7 mouse cellular contexts compared by ENCODE assay signal in the genomic region with DNA sequence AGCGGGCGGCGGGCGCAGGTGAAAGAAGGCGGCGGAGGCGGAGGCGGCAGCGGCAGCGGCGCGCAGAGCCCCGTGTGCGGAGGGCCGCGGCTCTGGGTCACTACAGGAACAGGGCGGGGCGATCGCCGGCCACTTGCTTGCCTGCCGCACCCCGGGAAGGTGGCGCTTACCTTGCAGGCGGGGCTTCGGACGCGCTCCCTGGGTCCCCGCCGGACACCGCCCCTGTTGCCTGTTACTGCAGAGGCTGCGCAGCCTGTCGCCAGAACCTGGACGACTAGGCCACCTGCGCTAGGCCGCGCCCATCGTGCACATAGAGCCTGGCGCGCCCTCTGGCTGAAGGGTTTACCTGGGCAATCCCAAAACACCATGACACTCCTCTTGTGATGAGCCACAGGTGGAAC. TPM values are rescaled to one million over a fixed set of nuclear protein-coding genes. Genes with fewer than 3 reads are reported as not detected.
DNase-seq lines count a peak whose midpoint lies in the region; ATAC-seq and TF ChIP-seq lines count a peak whose summit lies in the region.

Ppl (minus strand) TSS at position 21 of the 401 bp plus-strand sequence.

- no peaks in the 10 kb centered on the region for H3K27me3 ChIP-seq in cerebellum, adult 2 months (ENCODE audit: control insufficient read depth, insufficient read depth, low read length)
- H3K27me3 ChIP-seq in intestine, postnatal 0 days (replicated peaks; ENCODE audit: control insufficient read depth, insufficient read depth, low read length), result peaks cover 21% of the 10 kb centered on the region
- peaks cover 30% of the 10 kb centered on the region for H3K27me3 ChIP-seq in liver, postnatal 0 days (ENCODE audit: insufficient read depth, low read length)

- no peak within 1 kb of the TSS for H3K9ac ChIP-seq in intestine, postnatal 0 days (ENCODE audit: low read depth, low read length)
- H3K9ac ChIP-seq in liver, postnatal 0 days (replicated peaks), result peak within 1 kb of the TSS; percentile 53

- H3K4me2 ChIP-seq in intestine, postnatal 0 days (replicated peaks; ENCODE audit: low read depth), result peak within 1 kb of the TSS; percentile 88
- H3K4me2 ChIP-seq in liver, postnatal 0 days (ENCODE audit: low read depth, low read length), result peak within 1 kb of the TSS; percentile 77

- H3K27ac ChIP-seq in cerebellum, adult 2 months (ENCODE audit: insufficient read depth, low read length), result no peak within 1 kb of the TSS
- no peak within 1 kb of the TSS for H3K27ac ChIP-seq in intestine, postnatal 0 days (ENCODE audit: low read depth, low read length)
- no peak within 1 kb of the TSS for H3K27ac ChIP-seq in liver, postnatal 0 days (ENCODE audit: low read depth)

- peak; percentile 68 for ATAC-seq in granulocyte monocyte progenitor cell, adult 5-6 weeks (replicated peaks; ENCODE audit: poor library complexity, severe bottlenecking)
- ATAC-seq in intestine, postnatal 0 days, result peak; percentile 82
- ATAC-seq in liver, postnatal 0 days, result peak; percentile 77

- 2% methylated on average over 39 of the region's 39 CpGs for WGBS in cerebellum, adult 2 months
- 1% methylated on average over 26 of the region's 39 CpGs for WGBS in intestine, postnatal 0 days
- 3% methylated on average over 38 of the region's 39 CpGs for WGBS in liver, postnatal 0 days (ENCODE audit: insufficient replicate concordance)

- peak; percentile 19; the same call in 1 of the 2 replicates for TF ChIP-seq CTCF in cerebellum, adult 2 months (IDR thresholded peaks at IDR 0.05; ENCODE audit: borderline replicate concordance, insufficient read depth, low read depth, low read length)
- TF ChIP-seq CTCF in intestine, postnatal 0 days (IDR thresholded peaks at IDR 0.05; ENCODE audit: low read depth), result peak; percentile 79
- peak; percentile 58 for TF ChIP-seq CTCF in liver, postnatal 0 days (IDR thresholded peaks at IDR 0.05; ENCODE audit: low read depth)

- no peaks in the 10 kb centered on the region for H3K9me3 ChIP-seq in intestine, postnatal 0 days (ENCODE audit: control insufficient read depth)
- no peaks in the 10 kb centered on the region for H3K9me3 ChIP-seq in liver, postnatal 0 days (ENCODE audit: low read length)

- peaks cover 19% of the 10 kb centered on the region for H3K4me1 ChIP-seq in cerebellum, adult 2 months (ENCODE audit: control insufficient read depth, insufficient read depth, low read length)
- peaks cover 8% of the 10 kb centered on the region for H3K4me1 ChIP-seq in intestine, postnatal 0 days (replicated peaks; ENCODE audit: control insufficient read depth, insufficient read depth, low read length)
- H3K4me1 ChIP-seq in liver, postnatal 0 days (ENCODE audit: insufficient read depth), result peaks cover 18% of the 10 kb centered on the region

- H3K36me3 ChIP-seq in intestine, postnatal 0 days (ENCODE audit: control insufficient read depth, insufficient read depth), result no peaks in the 10 kb centered on the region
- no peaks in the 10 kb centered on the region for H3K36me3 ChIP-seq in liver, postnatal 0 days (replicated peaks; ENCODE audit: insufficient read depth, low read length)

- peak within 1 kb of the TSS; percentile 47 for H3K4me3 ChIP-seq in cerebellum, adult 2 months (replicated peaks; ENCODE audit: insufficient read depth, low read depth, low read length)
- peak within 1 kb of the TSS; percentile 49 for H3K4me3 ChIP-seq in intestine, postnatal 0 days (ENCODE audit: low read depth, low read length)
- H3K4me3 ChIP-seq in liver, postnatal 0 days (ENCODE audit: low read depth, low read length), result peak within 1 kb of the TSS; percentile 55

- no peak for TF ChIP-seq EP300 in liver, postnatal 0 days (IDR thresholded peaks at IDR 0.05; ENCODE audit: low read depth)

- TF ChIP-seq POLR2A in cerebellum, adult 2 months (IDR thresholded peaks at IDR 0.05; ENCODE audit: borderline replicate concordance, insufficient read depth, low read length), result no peak

- peak; percentile 43 for DNase-seq in WW6 (ENCODE audit: low read depth, low spot score)
- peak; percentile 61 to 71 for DNase-seq in cerebellum, adult 2 months
- peak; percentile 82 for DNase-seq in liver, postnatal 0 days
- peak; percentile 28 for DNase-seq in ovary, postnatal 14 days (ENCODE audit: low spot score)
- DNase-seq in right cerebral cortex, adult 2 months (ENCODE audit: low spot score in 2 of 2), result no peak

RNA-seq across cellular contexts. Expression of gene Ppl, which starts in this region (rescaled TPM):
- polyA plus RNA-seq in cerebellum, adult 2 months (2012; rRNA removed), result 0.87 and 0.88 TPM in 2 replicates
- not detected in 2 replicates for total RNA-seq in granulocyte monocyte progenitor cell, adult 5-6 weeks (2014; fragmentation: Nextera tagmentation)
- not detected in 2 replicates for total RNA-seq in granulocyte monocyte progenitor cell, adult 5-6 weeks (2017)
- 0.69 and 0.86 TPM in 2 replicates for polyA plus RNA-seq in intestine, postnatal 0 days (2015; fragmentation: Nextera tagmentation; extraction: Ambion mirVana)
- polyA plus RNA-seq in liver, postnatal 0 days (2015; fragmentation: Nextera tagmentation; extraction: Ambion mirVana), result 0.39 and 0.54 TPM in 2 replicates

Comparison
In these comparisons a context has a peak if more than half of its experiments do, and no peak if none do; other contexts are left out.
1. Peak in DNase-seq and H3K4me3 ChIP-seq in cerebellum, adult 2 months; RNA of the gene not detected or under 1 TPM.
2. Peak in ATAC-seq in granulocyte monocyte progenitor cell, adult 5-6 weeks; RNA of the gene not detected or under 1 TPM.
3. Peak in ATAC-seq, H3K4me3 ChIP-seq and H3K4me2 ChIP-seq in intestine, postnatal 0 days; RNA of the gene not detected or under 1 TPM.
4. Peak in DNase-seq, ATAC-seq, H3K4me3 ChIP-seq, H3K9ac ChIP-seq and H3K4me2 ChIP-seq in liver, postnatal 0 days; RNA of the gene not detected or under 1 TPM.
5. DNase-seq: peak in WW6 (single experiment) and ovary, postnatal 14 days (single experiment); none in right cerebral cortex, adult 2 months (0 of 2).
6. CTCF ChIP-seq: peak in every context shown above with its lines; median percentile 79 in intestine, postnatal 0 days; 58 in liver, postnatal 0 days; 19 in cerebellum, adult 2 months.
7. Peak in every context shown above with its lines, with median percentiles within 50 percentile points of each other: H3K4me3 ChIP-seq and ATAC-seq.